Mouse (Mus musculus) liver, postnatal 0 days (tissue): ENCODE results near the gene Trap1a.

ENCODE experiments used
- CTCF ChIP-seq: sonication (generic); IDR thresholded peaks from 2 replicates; pipeline ENCODE4 v1.5.1; 2016; ENCODE audit warnings: antibody characterized with exemption, low read depth
- EP300 ChIP-seq: IDR thresholded peaks from 2 replicates; pipeline ENCODE4 v1.6.1; 2016; ENCODE audit warnings: antibody characterized with exemption, low read depth, mild to moderate bottlenecking

DNA sequence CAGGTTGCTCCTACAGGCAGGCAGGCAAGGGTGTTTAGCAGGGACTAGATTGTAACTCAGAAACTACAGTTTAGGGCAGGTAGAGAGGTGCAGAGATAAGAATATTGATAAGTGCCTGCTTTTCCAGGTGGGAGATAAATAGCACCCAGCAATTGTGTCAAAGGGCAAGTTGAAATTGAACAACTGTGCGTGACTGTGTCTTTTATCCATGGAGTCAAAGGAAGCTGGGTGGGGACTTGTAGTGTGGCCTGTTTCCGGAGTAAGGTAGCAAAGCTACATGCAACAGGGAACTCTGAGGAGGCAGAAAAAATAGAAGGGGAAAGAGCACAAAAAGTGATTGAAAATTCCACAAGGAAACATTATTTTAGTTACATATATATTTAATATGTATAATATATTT is 40.4 kb upstream of the Trap1a start:
- TF ChIP-seq CTCF (no peak), EP300 (no peak)
